Mouse (Mus musculus) CH12.LX (cell line): ENCODE results near the gene Ctbp1. TPM values are rescaled to one million over a fixed set of nuclear protein-coding genes. Genes with fewer than 3 reads are reported as not detected.

Experiments used
- DNase-seq: peaks from one replicate; pipeline ENCODE4 v3.0.0-alpha.2; 2013; ENCODE audit errors: extremely low read depth
- H3K27ac ChIP-seq: 2 replicates; pipeline ENCODE4 v1.5.1; 2012; ENCODE audit warnings: low read depth, mild to moderate bottlenecking, control low read depth, moderate library complexity; ENCODE audit not compliant: insufficient read depth
- H3K27me3 ChIP-seq: replicated peaks from 2 replicates; pipeline ENCODE3; 2012; ENCODE audit warnings: inconsistent platforms
- H3K36me3 ChIP-seq, 2 experiments: replicated peaks in 1 of 2; 2 replicates each; pipeline versions ENCODE3 to v1.6.1; 2012; ENCODE audit warnings: inconsistent platforms in 1 of 2, low read length in 1 of 2, mild to moderate bottlenecking in 1 of 2, mixed read lengths in 1 of 2, moderate library complexity in 1 of 2; ENCODE audit not compliant: control insufficient read depth in 1 of 2, insufficient read depth in 1 of 2
- H3K4me1 ChIP-seq, 2 experiments: 2 replicates each; pipeline ENCODE4 v1.6.1; 2012; ENCODE audit warnings: inconsistent platforms in 1 of 2, moderate library complexity in 1 of 2; ENCODE audit not compliant: insufficient read depth in 2 of 2, control insufficient read depth in 1 of 2
- H3K4me2 ChIP-seq: 2 replicates; pipeline ENCODE4 v1.6.1; 2012; ENCODE audit warnings: low read depth, mild to moderate bottlenecking, control low read depth; ENCODE audit not compliant: poor library complexity, insufficient read depth, severe bottlenecking
- H3K4me3 ChIP-seq, 3 experiments: fragments of 150-350 bp in 1 of 3; sonication (generic) in 1 of 3; replicated peaks in 1 of 3; 2 replicates each; pipeline versions ENCODE3 to v1.5.1; 2011 to 2012; ENCODE audit warnings: low read depth in 2 of 3, low read length in 2 of 3, mild to moderate bottlenecking in 2 of 3, moderate library complexity in 2 of 3, control low read depth in 1 of 3, improper control_type of control experiment in 1 of 3, inconsistent platforms in 1 of 3, mixed read lengths in 1 of 3; ENCODE audit not compliant: poor library complexity in 1 of 3
- H3K79me2 ChIP-seq: replicated peaks from 2 replicates; pipeline ENCODE4 v1.6.1; 2012; ENCODE audit warnings: mild to moderate bottlenecking, moderate library complexity; ENCODE audit not compliant: control insufficient read depth, poor library complexity, insufficient read depth, severe bottlenecking; ENCODE audit errors: extremely low read depth
- H3K9ac ChIP-seq: 2 replicates; pipeline ENCODE4 v1.6.1; 2012; ENCODE audit warnings: low read depth, mild to moderate bottlenecking, control low read depth, moderate library complexity; ENCODE audit not compliant: insufficient read depth
- H3K9me3 ChIP-seq: replicated peaks from 2 replicates; pipeline ENCODE3; 2012; ENCODE audit warnings: low read length, inconsistent platforms, mixed read lengths
- BHLHE40 ChIP-seq: IDR thresholded peaks from 2 replicates; pipeline ENCODE4 v1.6.1; 2011; ENCODE audit warnings: mild to moderate bottlenecking, low read depth, low read length, improper control_type of control experiment
- CHD1 ChIP-seq: IDR thresholded peaks from 2 replicates; pipeline ENCODE4 v1.6.1; 2012; ENCODE audit warnings: low read depth, low read length, improper control_type of control experiment, inconsistent platforms
- CHD2 ChIP-seq: IDR thresholded peaks from 2 replicates; pipeline ENCODE4 v1.6.1; 2011; ENCODE audit warnings: low read length, improper control_type of control experiment
- CTCF ChIP-seq, 2 experiments: IDR thresholded peaks in 1 of 2; conservative IDR thresholded peaks in 1 of 2; 2 replicates each; pipeline ENCODE4 v1.5.1; 2011 to 2012; ENCODE audit warnings: low read depth in 2 of 2, low read length in 2 of 2, improper control_type of control experiment in 1 of 2, inconsistent platforms in 1 of 2, mild to moderate bottlenecking in 1 of 2, moderate library complexity in 1 of 2
- E2F4 ChIP-seq: IDR thresholded peaks from 2 replicates; pipeline ENCODE4 v1.6.1; 2011; ENCODE audit warnings: low read depth, low read length, improper control_type of control experiment; ENCODE audit not compliant: insufficient replicate concordance
- ELF1 ChIP-seq: IDR thresholded peaks from 2 replicates; pipeline ENCODE4 v1.6.1; 2014; ENCODE audit warnings: low read depth, mild to moderate bottlenecking, inconsistent platforms, low read length, improper control_type of control experiment
- EP300 ChIP-seq: IDR thresholded peaks from 2 replicates; pipeline ENCODE4 v1.6.1; 2011; ENCODE audit warnings: low read length, improper control_type of control experiment
- ETS1 ChIP-seq: conservative IDR thresholded peaks from 2 replicates; pipeline ENCODE4 v1.6.1; 2012; ENCODE audit warnings: low read depth, mild to moderate bottlenecking, inconsistent platforms, low read length, improper control_type of control experiment, moderate library complexity
- GABPA ChIP-seq: IDR thresholded peaks from 2 replicates; pipeline ENCODE4 v1.6.1; 2012; ENCODE audit warnings: low read depth, low read length, improper control_type of control experiment, inconsistent platforms; ENCODE audit not compliant: insufficient replicate concordance
- HCFC1 ChIP-seq: IDR thresholded peaks from 2 replicates; pipeline ENCODE4 v1.6.1; 2012; ENCODE audit warnings: low read depth, mild to moderate bottlenecking, inconsistent platforms, low read length, improper control_type of control experiment
- IRF4 ChIP-seq: IDR thresholded peaks from 2 replicates; pipeline ENCODE4 v1.6.1; 2014; ENCODE audit warnings: low read depth, mild to moderate bottlenecking, inconsistent platforms, low read length, improper control_type of control experiment
- JUN ChIP-seq: IDR thresholded peaks from 2 replicates; pipeline ENCODE4 v1.6.1; 2011; ENCODE audit warnings: low read depth, mild to moderate bottlenecking, low read length, improper control_type of control experiment, moderate library complexity; ENCODE audit not compliant: insufficient read depth
- JUND ChIP-seq: conservative IDR thresholded peaks from 2 replicates; pipeline ENCODE4 v1.6.1; 2011; ENCODE audit warnings: low read depth, low read length, improper control_type of control experiment
- KAT2A ChIP-seq: IDR thresholded peaks from 2 replicates; pipeline ENCODE4 v1.6.1; 2012; ENCODE audit warnings: low read length, improper control_type of control experiment, inconsistent platforms; ENCODE audit not compliant: insufficient replicate concordance
- MAFK ChIP-seq: IDR thresholded peaks from 2 replicates; pipeline ENCODE4 v1.6.1; 2011; ENCODE audit warnings: low read length, improper control_type of control experiment; ENCODE audit not compliant: insufficient replicate concordance
- MAX ChIP-seq: IDR thresholded peaks from 2 replicates; pipeline ENCODE4 v1.6.1; 2011; ENCODE audit warnings: low read length, improper control_type of control experiment
- MAZ ChIP-seq: IDR thresholded peaks from 2 replicates; pipeline ENCODE4 v1.6.1; 2012; ENCODE audit warnings: low read depth, mild to moderate bottlenecking, inconsistent platforms, low read length, improper control_type of control experiment, moderate library complexity
- MEF2A ChIP-seq: IDR thresholded peaks from 2 replicates; pipeline ENCODE4 v1.6.1; 2014; ENCODE audit warnings: low read depth, mild to moderate bottlenecking, inconsistent platforms, low read length, improper control_type of control experiment, borderline replicate concordance
- MXI1 ChIP-seq: IDR thresholded peaks from 2 replicates; pipeline ENCODE4 v1.6.1; 2011; ENCODE audit warnings: mild to moderate bottlenecking, low read depth, low read length, improper control_type of control experiment
- MYC ChIP-seq: IDR thresholded peaks from 2 replicates; pipeline ENCODE4 v1.6.1; 2011; ENCODE audit warnings: low read depth, mild to moderate bottlenecking, improper control_type of control experiment, low read length
- NELFE ChIP-seq: IDR thresholded peaks from 2 replicates; pipeline ENCODE4 v1.6.1; 2011; ENCODE audit warnings: low read depth, low read length, improper control_type of control experiment
- NRF1 ChIP-seq: IDR thresholded peaks from 2 replicates; pipeline ENCODE4 v1.6.1; 2014; ENCODE audit warnings: low read depth, mild to moderate bottlenecking, inconsistent platforms, low read length, improper control_type of control experiment, moderate library complexity
- PAX5 ChIP-seq: IDR thresholded peaks from 2 replicates; pipeline ENCODE4 v1.6.1; 2012; ENCODE audit warnings: low read length, inconsistent platforms, mixed read lengths
- POLR2A ChIP-seq: IDR thresholded peaks from 2 replicates; pipeline ENCODE4 v1.6.1; 2011; ENCODE audit warnings: low read depth, mild to moderate bottlenecking, improper control_type of control experiment, low read length
- POLR2AphosphoS2 ChIP-seq: IDR thresholded peaks from 2 replicates; pipeline ENCODE4 v1.6.1; 2011; ENCODE audit warnings: low read depth, low read length, improper control_type of control experiment
- RAD21 ChIP-seq: IDR thresholded peaks from 2 replicates; pipeline ENCODE4 v1.6.1; 2011; ENCODE audit warnings: low read depth, mild to moderate bottlenecking, low read length, improper control_type of control experiment, moderate library complexity
- RCOR1 ChIP-seq: conservative IDR thresholded peaks from 2 replicates; pipeline ENCODE4 v1.6.1; 2012; ENCODE audit warnings: low read depth, mild to moderate bottlenecking, inconsistent platforms, low read length, improper control_type of control experiment
- SIN3A ChIP-seq: IDR thresholded peaks from 2 replicates; pipeline ENCODE4 v1.6.1; 2012; ENCODE audit warnings: low read length, improper control_type of control experiment, inconsistent platforms
- SMC3 ChIP-seq: IDR thresholded peaks from 2 replicates; pipeline ENCODE4 v1.6.1; 2011; ENCODE audit warnings: low read depth, low read length, improper control_type of control experiment
- TBP ChIP-seq: conservative IDR thresholded peaks from 2 replicates; pipeline ENCODE4 v1.6.1; 2011; ENCODE audit warnings: low read depth, low read length, improper control_type of control experiment
- TCF12 ChIP-seq: IDR thresholded peaks from 2 replicates; pipeline ENCODE4 v1.6.1; 2014; ENCODE audit warnings: low read depth, mild to moderate bottlenecking, inconsistent platforms, low read length, improper control_type of control experiment
- UBTF ChIP-seq: IDR thresholded peaks from 2 replicates; pipeline ENCODE4 v1.6.1; 2012; ENCODE audit warnings: low read depth, mild to moderate bottlenecking, inconsistent platforms, low read length, improper control_type of control experiment, moderate library complexity
- USF1 ChIP-seq: IDR thresholded peaks from 2 replicates; pipeline ENCODE4 v1.6.1; 2014; ENCODE audit warnings: low read depth, mild to moderate bottlenecking, inconsistent platforms, low read length, improper control_type of control experiment
- USF2 ChIP-seq: conservative IDR thresholded peaks from 2 replicates; pipeline ENCODE4 v1.6.1; 2011; ENCODE audit warnings: low read depth, low read length, improper control_type of control experiment
- ZC3H11A ChIP-seq: IDR thresholded peaks from 2 replicates; pipeline ENCODE4 v1.6.1; 2012; ENCODE audit warnings: low read depth, mild to moderate bottlenecking, inconsistent platforms, low read length, improper control_type of control experiment
- ZKSCAN1 ChIP-seq: IDR thresholded peaks from 2 replicates; pipeline ENCODE4 v1.6.1; 2012; ENCODE audit warnings: low read depth, inconsistent platforms, low read length, improper control_type of control experiment, borderline replicate concordance
- ZMIZ1 ChIP-seq: IDR thresholded peaks from 2 replicates; pipeline ENCODE4 v1.6.1; 2012; ENCODE audit warnings: low read depth, mild to moderate bottlenecking, inconsistent platforms, low read length, improper control_type of control experiment
- ZNF384 ChIP-seq: IDR thresholded peaks from 2 replicates; pipeline ENCODE4 v1.6.1; 2012; ENCODE audit warnings: low read depth, low read length, improper control_type of control experiment, inconsistent platforms
- dilution Hi-C: fragments of 300-500 bp; cut with MboI; formaldehyde crosslinking; loops from 2 replicates; pipeline ENCODE4 v1.14.3; 2020; ENCODE audit warnings: low sequenced_read_pairs; ENCODE audit not compliant: extremely low pct_unique_long_range_greater_than_20kb, extremely low pct_ligation_motif_present
- in situ Hi-C: fragments of 300-500 bp; cut with MboI; formaldehyde crosslinking; loops from 3 replicates; pipeline ENCODE4 v1.14.3; 2019; ENCODE audit warnings: low sequenced_read_pairs, low pct_ligation_motif_present, low pct_unique_long_range_greater_than_20kb, mixed read lengths
- polyA plus RNA-seq: library from polyadenylated mRNA; unstranded; fragments of >175 nt; gene quantifications from 2 replicates; pipeline ENCODE4 v1.2.1, GENCODE M21; 2012; ENCODE audit warnings: low read depth; ENCODE audit not compliant: insufficient read length
- total RNA-seq, 2 experiments: library from RNA; depleted of rRNA; stranded (reverse); fragments of 300-350 nt in 1 of 2; fragments of >200 nt in 1 of 2; gene quantifications; 2 replicates each; pipeline ENCODE4 v1.2.3; 2012 to 2014

Gene Ctbp1
- total and polyA plus RNA-seq, 3 experiments, result 109 to 187 (median 167) TPM

GRCm38 (mm10) chr5:33310704-33311462 is 36.1 kb upstream of the Ctbp1 start:
- H3K36me3 ChIP-seq, result peaks cover 0 to 18% of the 10 kb centered on the region in 2 experiments
- DNase-seq, result peak; percentile 96
- in situ Hi-C loops, result no loop called here
- H3K27ac ChIP-seq, result no peak overlapping the region
- dilution Hi-C loops, result no loop called here
- peaks cover 4 to 40% of the 10 kb centered on the region in 2 experiments; a peak in 2 of 4 replicates for H3K4me1 ChIP-seq
- H3K27me3 ChIP-seq, result no peaks in the 10 kb centered on the region
- H3K9me3 ChIP-seq, result no peaks in the 10 kb centered on the region
- no peaks in the 10 kb centered on the region; the same call in 1 of the 2 replicates for H3K79me2 ChIP-seq
- H3K4me3 ChIP-seq, result peak overlapping the region; percentile 49 to 68 (median 53)
- TF ChIP-seq ZC3H11A, result no peak
- 0 out of 2 replicates have a peak, but pooled peaks have one; percentile 24 for TF ChIP-seq MAX
- TF ChIP-seq ZKSCAN1, result no peak
- no peak for TF ChIP-seq ETS1
- peak; percentile 77 for TF ChIP-seq POLR2A
- no peak for TF ChIP-seq SMC3
- TF ChIP-seq USF1, result no peak
- no peak for TF ChIP-seq RAD21
- TF ChIP-seq TBP, result peak; percentile 91
- TF ChIP-seq USF2, result no peak
- TF ChIP-seq BHLHE40, result no peak
- peak; percentile 52; the same call in 1 of the 2 replicates for TF ChIP-seq ZMIZ1
- peak; percentile 72 for TF ChIP-seq NELFE
- TF ChIP-seq EP300, result no peak
- TF ChIP-seq NRF1, result no peak
- TF ChIP-seq GABPA, result no peak
- TF ChIP-seq UBTF, result no peak
- no peak for TF ChIP-seq ZNF384
- TF ChIP-seq MEF2A, result no peak
- no peak for TF ChIP-seq CTCF (conservative IDR thresholded peaks at IDR 0.05 in 1 of 2, IDR thresholded peaks at IDR 0.05 in 1 of 2; ENCODE audit: low read depth in 2 of 2, low read length in 2 of 2)
- no peak for TF ChIP-seq JUN
- TF ChIP-seq ELF1, result no peak; the same call in 1 of the 2 replicates
- TF ChIP-seq TCF12, result 0 out of 2 replicates have a peak, but pooled peaks have one; percentile 38
- no peak for TF ChIP-seq CHD1
- TF ChIP-seq POLR2AphosphoS2, result 0 out of 2 replicates have a peak, but pooled peaks have one; percentile 32
- TF ChIP-seq E2F4, result no peak
- no peak for TF ChIP-seq MAFK
- TF ChIP-seq IRF4, result no peak
- TF ChIP-seq JUND, result no peak
- no peak for TF ChIP-seq RCOR1
- TF ChIP-seq CHD2, result no peak
- TF ChIP-seq HCFC1, result no peak
- TF ChIP-seq MXI1, result no peak
- no peak for TF ChIP-seq KAT2A
- no peak for TF ChIP-seq MAZ
- TF ChIP-seq PAX5, result no peak
- TF ChIP-seq SIN3A, result no peak
- peak; percentile 68; the same call in 1 of the 2 replicates for TF ChIP-seq MYC
- peak overlapping the region; percentile 62 for H3K4me2 ChIP-seq
- no peak overlapping the region for H3K9ac ChIP-seq
